Mouse (Mus musculus): ENCODE measurements around the gene Irak4. TPM values are rescaled to one million over a fixed set of nuclear protein-coding genes. Genes with fewer than 3 reads are reported as not detected.

The Irak4 gene
- polyA plus RNA-seq (2014; fragmentation: Nextera tagmentation; extraction: Ambion mirVana), result 6.1 and 6.3 TPM in 2 replicates

DNA sequence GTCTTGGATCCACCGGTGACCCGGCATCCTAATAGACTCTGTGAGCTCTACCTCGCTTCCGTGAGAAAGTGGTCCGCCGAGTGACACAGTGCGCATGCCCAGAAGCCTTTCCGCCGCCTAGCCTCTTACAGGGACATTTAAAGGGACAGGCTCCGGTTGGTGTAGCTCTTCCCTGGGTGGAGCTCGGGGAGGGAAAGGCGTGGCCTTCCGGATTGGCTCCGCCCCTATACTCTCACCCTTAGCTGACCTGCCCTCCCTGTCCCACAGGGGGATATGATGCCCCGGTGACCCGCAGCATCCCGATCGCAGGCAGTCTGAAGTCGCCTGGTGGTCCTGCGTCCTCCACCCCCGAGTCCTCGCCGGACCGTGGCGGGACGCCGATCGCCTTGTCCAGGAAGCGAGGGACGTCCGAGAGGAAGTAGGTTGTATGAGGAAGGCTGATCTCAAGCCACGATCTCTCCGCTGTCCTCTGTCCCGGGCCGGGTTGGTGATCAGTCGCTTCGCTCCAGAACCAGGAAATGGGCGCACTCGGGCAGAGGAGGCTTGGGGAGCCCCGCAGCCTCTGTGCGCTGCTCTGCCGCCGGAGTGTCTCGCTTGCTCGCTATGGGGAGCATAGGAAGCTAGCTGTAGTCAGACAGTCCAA is at the start of gene Irak4, which contains the start of gene Pus7l:
Gene Irak4, plus strand, starts transcription at position 235 of the 643 bp plus-strand sequence.
Gene Pus7l, minus strand, starts transcription at position 139 of the 643 bp plus-strand sequence.
- no peaks in the 10 kb centered on the region for H3K36me3 ChIP-seq (ENCODE audit: control insufficient read depth, insufficient read depth, low read length)
- H3K9ac ChIP-seq (ENCODE audit: low read depth, low read length), result peak within 1 kb of the TSS; percentile 74
- H3K9me3 ChIP-seq (ENCODE audit: control insufficient read depth, low read length), result no peaks in the 10 kb centered on the region
- ATAC-seq (replicated peaks; ENCODE audit: low FRiP score), result peak; percentile 99
- H3K4me3 ChIP-seq (ENCODE audit: low read depth, low read length), result peak within 1 kb of the TSS; percentile 84
- H3K4me2 ChIP-seq, result peak within 1 kb of the TSS; percentile 77
- no peaks in the 10 kb centered on the region for H3K4me1 ChIP-seq (replicated peaks; ENCODE audit: control insufficient read depth, insufficient read depth, low read length)
- peak within 1 kb of the TSS; percentile 55; the same call in 1 of the 2 replicates for H3K27ac ChIP-seq (ENCODE audit: low read depth, low read length)
- H3K27me3 ChIP-seq (replicated peaks; ENCODE audit: control insufficient read depth, insufficient read depth, low read length), result no peaks in the 10 kb centered on the region
- WGBS, result under 1% methylated on average over 45 of the region's 45 CpGs
- DNase-seq (ENCODE audit: low spot score), result peak; percentile 90

DNA sequence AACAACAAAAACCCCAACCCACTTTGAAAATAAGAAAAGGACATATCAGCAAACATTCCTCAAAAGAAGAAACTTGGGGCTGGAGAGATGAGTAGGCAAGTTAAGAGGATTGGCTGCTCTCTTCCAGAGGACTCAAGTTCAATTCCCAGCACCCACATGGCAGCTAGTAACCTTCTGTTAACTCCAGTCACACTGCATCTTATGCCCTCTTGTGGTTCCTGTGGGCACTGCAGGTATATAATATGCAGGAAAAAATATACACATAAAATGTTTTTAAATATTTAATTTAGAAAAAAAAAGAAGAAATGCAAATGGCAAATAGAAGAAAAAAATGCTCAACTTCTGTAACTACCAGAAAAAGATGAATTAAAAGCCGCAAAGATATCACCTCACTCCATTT is 49.0 kb upstream of the Irak4 start:
- no peak overlapping the region for H3K27ac ChIP-seq (ENCODE audit: low read depth, low read length)
- no peak overlapping the region for H3K4me3 ChIP-seq (ENCODE audit: low read depth, low read length)
- DNase-seq (ENCODE audit: low spot score) (no peak), ATAC-seq (replicated peaks; ENCODE audit: low FRiP score) (no peak)
- H3K4me1 ChIP-seq (replicated peaks; ENCODE audit: control insufficient read depth, insufficient read depth, low read length), result no peaks in the 10 kb centered on the region
- no peaks in the 10 kb centered on the region for H3K27me3 ChIP-seq (replicated peaks; ENCODE audit: control insufficient read depth, insufficient read depth, low read length)
- WGBS, result 95% methylated on average over 1 of the region's 1 CpGs
- H3K36me3 ChIP-seq (ENCODE audit: control insufficient read depth, insufficient read depth, low read length), result no peaks in the 10 kb centered on the region
- no peak overlapping the region for H3K9ac ChIP-seq (ENCODE audit: low read depth, low read length)
- H3K4me2 ChIP-seq, result no peak overlapping the region
- H3K9me3 ChIP-seq (ENCODE audit: control insufficient read depth, low read length), result no peaks in the 10 kb centered on the region; the same call in 1 of the 2 replicates

DNA sequence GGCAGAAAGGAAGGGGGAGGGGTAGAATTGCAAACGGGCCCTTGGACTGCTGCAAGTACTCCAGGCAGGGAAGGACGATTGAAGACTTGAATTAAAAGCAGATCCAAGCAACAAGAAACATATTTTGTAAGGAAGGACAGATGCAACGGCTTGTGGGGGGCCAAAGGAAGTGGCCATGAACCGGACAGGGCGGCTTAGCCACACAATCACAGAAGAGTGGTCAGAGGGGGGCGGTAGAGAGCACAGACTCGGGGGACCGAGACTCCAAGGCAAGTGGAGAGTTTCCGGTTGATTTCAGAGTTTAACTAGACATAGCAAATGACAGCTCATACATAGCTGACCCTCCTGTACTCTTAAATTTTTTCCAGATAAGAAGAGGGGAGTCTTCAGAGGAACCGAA is 47.5 kb upstream of the Irak4 start:
- H3K36me3 ChIP-seq (ENCODE audit: control insufficient read depth, insufficient read depth, low read length), result no peaks in the 10 kb centered on the region
- H3K4me1 ChIP-seq (replicated peaks; ENCODE audit: control insufficient read depth, insufficient read depth, low read length), result no peaks in the 10 kb centered on the region
- 71% methylated on average over 10 of the region's 10 CpGs for WGBS
- no peak overlapping the region for H3K4me2 ChIP-seq
- H3K4me3 ChIP-seq (ENCODE audit: low read depth, low read length), result no peak overlapping the region
- ATAC-seq (replicated peaks; ENCODE audit: low FRiP score) (no peak), DNase-seq (ENCODE audit: low spot score) (no peak)
- H3K27ac ChIP-seq (ENCODE audit: low read depth, low read length), result no peak overlapping the region
- no peak overlapping the region for H3K9ac ChIP-seq (ENCODE audit: low read depth, low read length)
- no peaks in the 10 kb centered on the region for H3K27me3 ChIP-seq (replicated peaks; ENCODE audit: control insufficient read depth, insufficient read depth, low read length)
- H3K9me3 ChIP-seq (ENCODE audit: control insufficient read depth, low read length), result no peaks in the 10 kb centered on the region; the same call in 1 of the 2 replicates

DNA sequence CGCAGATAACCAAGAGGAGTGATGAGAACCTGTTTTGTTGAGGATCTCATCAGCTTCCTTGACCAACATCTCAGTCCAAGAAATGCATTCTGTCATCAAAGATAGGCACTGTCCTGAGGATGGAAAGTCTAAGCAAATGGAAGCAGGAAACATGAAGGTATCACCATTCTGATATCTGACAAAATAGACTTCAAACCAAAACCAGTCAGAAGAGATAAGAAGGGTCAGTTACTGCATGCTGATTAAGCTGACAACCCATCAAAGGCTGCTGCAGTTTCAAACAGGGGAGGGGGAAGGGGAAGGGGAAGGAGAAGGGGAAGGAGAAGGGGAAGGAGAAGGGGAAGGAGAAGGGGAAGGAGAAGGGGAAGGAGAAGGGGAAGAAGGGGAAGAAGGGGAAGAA is 44.2 kb upstream of the Irak4 start:
- DNase-seq (ENCODE audit: low spot score) (no peak), ATAC-seq (replicated peaks; ENCODE audit: low FRiP score) (no peak)
- H3K36me3 ChIP-seq (ENCODE audit: control insufficient read depth, insufficient read depth, low read length), result no peaks in the 10 kb centered on the region
- no peaks in the 10 kb centered on the region for H3K4me1 ChIP-seq (replicated peaks; ENCODE audit: control insufficient read depth, insufficient read depth, low read length)
- H3K4me3 ChIP-seq (ENCODE audit: low read depth, low read length), result no peak overlapping the region
- no peak overlapping the region for H3K4me2 ChIP-seq
- 56% methylated on average over 1 of the region's 1 CpGs for WGBS
- H3K27ac ChIP-seq (ENCODE audit: low read depth, low read length), result no peak overlapping the region
- no peak overlapping the region for H3K9ac ChIP-seq (ENCODE audit: low read depth, low read length)
- H3K9me3 ChIP-seq (ENCODE audit: control insufficient read depth, low read length), result no peaks in the 10 kb centered on the region; the same call in 1 of the 2 replicates
- H3K27me3 ChIP-seq (replicated peaks; ENCODE audit: control insufficient read depth, insufficient read depth, low read length), result no peaks in the 10 kb centered on the region

DNA sequence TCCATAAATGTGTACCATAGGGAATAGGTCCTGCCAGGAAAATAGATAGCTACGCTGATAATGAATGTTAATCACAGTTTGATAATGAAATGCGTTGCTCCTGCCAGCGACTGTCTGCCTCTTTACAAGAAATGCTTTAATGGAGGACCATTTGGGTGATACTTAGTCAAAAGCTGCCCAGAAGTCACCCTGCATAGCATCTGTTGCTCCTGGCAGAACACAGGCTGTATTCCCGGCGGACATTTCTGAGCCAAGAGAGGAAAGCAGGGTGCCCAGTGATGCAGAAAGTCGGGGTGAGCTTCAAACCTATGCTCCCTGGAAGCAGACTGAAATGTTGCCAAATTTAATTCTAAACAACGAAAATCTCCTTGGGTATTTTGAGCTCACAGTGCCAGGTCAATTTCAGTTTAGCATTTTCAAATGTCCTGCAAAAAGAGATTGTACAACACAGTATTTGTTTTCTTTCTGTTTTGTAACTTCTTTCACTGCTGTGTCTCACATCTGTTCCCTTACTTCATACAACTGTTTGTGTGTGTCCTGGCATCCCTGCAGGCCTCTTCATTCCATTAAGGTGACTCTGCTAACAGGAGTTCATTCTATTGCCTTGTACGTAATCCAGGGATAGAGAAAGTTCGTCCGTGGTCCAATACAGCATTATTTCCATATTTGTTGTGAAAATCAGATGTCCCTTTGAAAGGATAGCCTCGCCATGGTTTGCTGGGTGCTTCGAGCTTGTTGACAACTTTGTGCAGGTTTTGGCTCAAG is 39.8 kb upstream of the Irak4 start:
- H3K36me3 ChIP-seq (ENCODE audit: control insufficient read depth, insufficient read depth, low read length), result no peaks in the 10 kb centered on the region
- no peak overlapping the region for H3K27ac ChIP-seq (ENCODE audit: low read depth, low read length)
- H3K9ac ChIP-seq (ENCODE audit: low read depth, low read length), result no peak overlapping the region
- no peak overlapping the region for H3K4me3 ChIP-seq (ENCODE audit: low read depth, low read length)
- DNase-seq (ENCODE audit: low spot score) (no peak), ATAC-seq (replicated peaks; ENCODE audit: low FRiP score) (no peak)
- 78% methylated on average over 12 of the region's 12 CpGs for WGBS
- H3K4me1 ChIP-seq (replicated peaks; ENCODE audit: control insufficient read depth, insufficient read depth, low read length), result no peaks in the 10 kb centered on the region
- H3K9me3 ChIP-seq (ENCODE audit: control insufficient read depth, low read length), result peaks cover 3% of the 10 kb centered on the region; the same call in 1 of the 2 replicates
- H3K27me3 ChIP-seq (replicated peaks; ENCODE audit: control insufficient read depth, insufficient read depth, low read length), result no peaks in the 10 kb centered on the region
- H3K4me2 ChIP-seq, result no peak overlapping the region

DNA sequence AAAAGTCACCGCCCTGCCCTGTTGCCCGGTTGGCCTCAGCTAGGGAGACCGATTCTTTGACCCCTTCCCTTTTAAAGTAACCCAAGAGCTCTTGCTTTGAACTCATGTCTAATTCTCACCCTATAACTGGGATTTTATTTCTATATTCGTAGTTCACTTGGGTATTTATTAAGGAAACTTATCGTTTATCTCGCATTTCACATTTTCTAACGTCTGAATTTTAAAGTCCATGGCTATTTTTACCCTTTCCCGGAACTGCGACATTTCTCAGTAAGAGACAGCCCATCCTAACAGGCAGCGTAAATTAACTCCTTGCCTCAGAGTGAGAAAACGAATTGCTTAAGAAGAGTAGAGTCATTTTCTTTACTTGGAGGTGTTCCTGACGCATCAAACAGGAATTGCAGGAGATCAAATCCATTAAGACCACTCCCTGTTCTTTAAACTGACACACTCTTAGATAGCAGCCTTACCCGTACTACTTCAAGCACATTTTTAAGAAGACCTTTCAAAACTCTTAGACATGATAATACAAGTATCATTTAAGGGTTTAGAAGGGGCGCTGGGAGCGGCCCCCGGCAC is 25.4 kb upstream of the Irak4 start:
- 65% methylated on average over 16 of the region's 16 CpGs for WGBS
- no peak overlapping the region for H3K27ac ChIP-seq (ENCODE audit: low read depth, low read length)
- H3K4me3 ChIP-seq (ENCODE audit: low read depth, low read length), result no peak overlapping the region
- no peak overlapping the region for H3K9ac ChIP-seq (ENCODE audit: low read depth, low read length)
- H3K4me2 ChIP-seq, result no peak overlapping the region
- H3K9me3 ChIP-seq (ENCODE audit: control insufficient read depth, low read length), result no peaks in the 10 kb centered on the region
- H3K4me1 ChIP-seq (replicated peaks; ENCODE audit: control insufficient read depth, insufficient read depth, low read length), result no peaks in the 10 kb centered on the region
- DNase-seq (ENCODE audit: low spot score) (no peak), ATAC-seq (replicated peaks; ENCODE audit: low FRiP score) (no peak)
- H3K36me3 ChIP-seq (ENCODE audit: control insufficient read depth, insufficient read depth, low read length), result 0 out of 2 replicates have a peak, but pooled peaks cover 1% of the 10 kb centered on the region
- no peaks in the 10 kb centered on the region for H3K27me3 ChIP-seq (replicated peaks; ENCODE audit: control insufficient read depth, insufficient read depth, low read length)

DNA sequence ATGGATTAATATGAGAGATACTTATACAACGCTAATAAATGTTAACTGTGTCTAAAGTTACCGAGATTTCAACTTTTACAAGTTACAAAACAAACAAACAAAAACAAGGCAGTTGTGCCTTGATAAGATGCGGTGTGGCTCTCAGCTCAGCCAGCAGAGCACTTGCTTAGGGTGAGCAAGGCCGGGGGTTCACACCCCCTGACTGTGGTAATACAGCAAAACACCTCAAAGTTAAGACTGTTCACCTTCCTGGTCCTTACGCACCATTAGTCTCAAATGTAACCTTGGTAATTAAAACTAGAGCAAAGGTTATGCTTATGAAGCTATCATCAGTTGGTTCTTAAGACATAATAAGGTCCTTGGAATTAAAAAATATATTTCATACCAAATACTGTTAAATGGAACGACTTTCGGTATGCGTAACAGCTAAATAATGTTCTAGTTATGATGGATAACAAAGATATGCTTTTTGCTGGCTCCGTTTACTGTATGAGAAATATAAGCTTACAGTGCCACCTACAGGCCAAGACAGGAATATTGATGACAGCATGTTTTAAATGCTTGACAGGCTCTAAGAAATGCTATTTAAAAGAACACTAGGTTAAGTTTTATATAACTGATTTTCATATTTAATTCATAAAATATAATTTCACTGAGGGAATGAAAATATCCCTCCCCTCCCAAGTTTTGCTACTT is 23.1 kb upstream of the Irak4 start:
- Histone ChIP-seq H3K9me3 (ENCODE audit: control insufficient read depth, low read length) (no peaks in the 10 kb centered on the region), H3K4me2 (no peak overlapping the region), H3K4me3 (ENCODE audit: low read depth, low read length) (no peak overlapping the region), H3K4me1 (replicated peaks; ENCODE audit: control insufficient read depth, insufficient read depth, low read length) (no peaks in the 10 kb centered on the region), H3K27ac (ENCODE audit: low read depth, low read length) (no peak overlapping the region), H3K36me3 (ENCODE audit: control insufficient read depth, insufficient read depth, low read length) (0 out of 2 replicates have a peak, but pooled peaks cover 4% of the 10 kb centered on the region), H3K27me3 (replicated peaks; ENCODE audit: control insufficient read depth, insufficient read depth, low read length) (no peaks in the 10 kb centered on the region), H3K9ac (ENCODE audit: low read depth, low read length) (no peak overlapping the region)
- ATAC-seq (replicated peaks; ENCODE audit: low FRiP score), result no peak
- 41% methylated on average over 9 of the region's 9 CpGs for WGBS
- no peak for DNase-seq (ENCODE audit: low spot score)

DNA sequence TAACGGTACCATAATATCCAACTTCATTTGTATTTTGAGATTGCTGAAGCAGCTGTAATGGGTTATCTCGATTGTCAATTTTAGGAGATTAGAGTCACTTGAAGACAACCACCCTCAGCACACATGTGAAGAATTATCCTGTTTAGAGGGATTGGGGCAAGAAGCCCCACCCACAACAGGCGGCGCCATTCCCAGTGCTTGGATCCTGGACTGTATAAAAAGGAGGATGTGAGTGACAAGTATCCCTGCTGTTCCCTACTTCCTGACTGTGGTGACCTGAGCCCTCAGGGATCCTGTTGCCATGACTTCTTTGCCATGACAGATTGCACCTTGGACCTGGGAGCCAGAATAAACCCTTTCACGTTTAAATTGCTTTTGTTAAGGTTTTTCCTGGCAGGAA is 22.5 kb upstream of the Irak4 start:
- H3K4me3 ChIP-seq (ENCODE audit: low read depth, low read length), result no peak overlapping the region
- no peak overlapping the region for H3K4me2 ChIP-seq
- ATAC-seq (replicated peaks; ENCODE audit: low FRiP score) (no peak), DNase-seq (ENCODE audit: low spot score) (no peak)
- WGBS, result 75% methylated on average over 5 of the region's 5 CpGs
- H3K36me3 ChIP-seq (ENCODE audit: control insufficient read depth, insufficient read depth, low read length), result 0 out of 2 replicates have a peak, but pooled peaks cover 4% of the 10 kb centered on the region
- H3K9ac ChIP-seq (ENCODE audit: low read depth, low read length), result no peak overlapping the region
- H3K27ac ChIP-seq (ENCODE audit: low read depth, low read length), result no peak overlapping the region
- H3K9me3 ChIP-seq (ENCODE audit: control insufficient read depth, low read length), result no peaks in the 10 kb centered on the region
- no peaks in the 10 kb centered on the region for H3K27me3 ChIP-seq (replicated peaks; ENCODE audit: control insufficient read depth, insufficient read depth, low read length)
- H3K4me1 ChIP-seq (replicated peaks; ENCODE audit: control insufficient read depth, insufficient read depth, low read length), result no peaks in the 10 kb centered on the region
